Mouse (Mus musculus) midbrain, embryonic 14.5 days (tissue): ENCODE data around the gene Ppara. TPM values are rescaled to one million over a fixed set of nuclear protein-coding genes. Genes with fewer than 3 reads are reported as not detected.

Experiments used
- ATAC-seq: fragments of 200-750 bp; cut with Nextera tagmentation; 2 replicates; pipeline ENCODE4 v1.8.0; 2017; ENCODE audit warnings: moderate number of reproducible peaks, moderate library complexity; ENCODE audit not compliant: low FRiP score, low TSS enrichment
- DNase-seq: peaks from one replicate; pipeline ENCODE4 v3.0.0-alpha.2; 2015
- H3K27ac ChIP-seq: fragments of 300-500 bp; sonication (generic); replicated peaks from 2 replicates; pipeline ENCODE4 v1.5.1; 2014; ENCODE audit warnings: mild to moderate bottlenecking, low read depth, low read length, moderate library complexity
- H3K27me3 ChIP-seq: fragments of 300-500 bp; sonication (generic); 2 replicates; pipeline ENCODE4 v1.6.1; 2014; ENCODE audit warnings: low read length, control low read depth, mixed read lengths; ENCODE audit not compliant: control insufficient read depth, insufficient read depth
- H3K36me3 ChIP-seq: fragments of 300-500 bp; sonication (generic); 2 replicates; pipeline ENCODE4 v1.6.1; 2014; ENCODE audit warnings: low read length, control low read depth; ENCODE audit not compliant: control insufficient read depth, insufficient read depth
- H3K4me1 ChIP-seq: fragments of 300-500 bp; sonication (generic); 2 replicates; pipeline ENCODE4 v1.6.1; 2014; ENCODE audit warnings: mild to moderate bottlenecking, antibody characterized with exemption, low read length, control low read depth; ENCODE audit not compliant: control insufficient read depth, insufficient read depth
- H3K4me2 ChIP-seq: fragments of 300-500 bp; sonication (generic); 2 replicates; pipeline ENCODE4 v1.6.1; 2014; ENCODE audit warnings: mild to moderate bottlenecking, low read length, moderate library complexity
- H3K4me3 ChIP-seq: fragments of 300-500 bp; sonication (generic); replicated peaks from 2 replicates; pipeline ENCODE4 v1.5.1; 2014; ENCODE audit warnings: low read depth, low read length
- H3K9ac ChIP-seq: fragments of 300-500 bp; sonication (generic); replicated peaks from 2 replicates; pipeline ENCODE4 v1.6.1; 2014; ENCODE audit warnings: mild to moderate bottlenecking, low read length, moderate library complexity
- H3K9me3 ChIP-seq: fragments of 300-500 bp; sonication (generic); 2 replicates; pipeline ENCODE4 v1.6.1; 2016; ENCODE audit warnings: low read length, control low read depth, mixed read lengths; ENCODE audit not compliant: control insufficient read depth
- WGBS: fragments of 180-500 bp; shearing (Covaris S2); extraction: QIAGEN DNeasy Blood & Tissue Kit; methylation state at CpG from one replicate; pipeline ENCODE4 v1.1.7; 2014; 5-methylcytosine and 5-hydroxymethylcytosine counted together
- polyA plus RNA-seq: library from polyadenylated mRNA; unstranded; fragments of >200 nt; fragmentation: Nextera tagmentation; extraction: Ambion mirVana; gene quantifications from 2 replicates; pipeline ENCODE4 v1.2.1, GENCODE M21; 2014

The Ppara gene
- polyA plus RNA-seq, 1 experiment from 2014 or later, result 0.89 TPM

GRCm38 (mm10) chr15:85832599-85832998 is 97.8 kb downstream of the Ppara start:
- ATAC-seq, result no peak
- 55% methylated on average over 8 of the region's 8 CpGs for WGBS
- Histone ChIP-seq H3K9ac (peak overlapping the region; percentile 70), H3K27me3 (no peaks in the 10 kb centered on the region), H3K36me3 (no peaks in the 10 kb centered on the region), H3K27ac (no peak overlapping the region), H3K4me1 (peaks cover 6% of the 10 kb centered on the region; the same call in 1 of the 2 replicates), H3K9me3 (no peaks in the 10 kb centered on the region), H3K4me3 (peak overlapping the region; percentile 59), H3K4me2 (peak overlapping the region; percentile 83)
- DNase-seq, result no peak

- DNase-seq, result no peak
- H3K4me1 ChIP-seq, result peaks cover 6% of the 10 kb centered on the region; the same call in 1 of the 2 replicates
- WGBS, result 62% methylated on average over 3 of the region's 3 CpGs
- H3K27me3 ChIP-seq, result no peaks in the 10 kb centered on the region
- H3K36me3 ChIP-seq, result no peaks in the 10 kb centered on the region
- no peak overlapping the region for H3K9ac ChIP-seq
- no peak overlapping the region for H3K4me2 ChIP-seq
- H3K4me3 ChIP-seq, result no peak overlapping the region
- H3K27ac ChIP-seq, result no peak overlapping the region
- ATAC-seq, result no peak
- no peaks in the 10 kb centered on the region for H3K9me3 ChIP-seq
These were observed 100.6 kb downstream of the Ppara start for GRCm38 (mm10) chr15:85835335-85835734.

- 90% methylated on average over 5 of the region's 5 CpGs for WGBS
- no peaks in the 10 kb centered on the region for H3K9me3 ChIP-seq
- ATAC-seq, result no peak
These were observed 102.1 kb downstream of the Ppara start for GRCm38 (mm10) chr15:85836887-85837286.

GRCm38 (mm10) chr15:85840983-85841382 is 106.2 kb downstream of the Ppara start:
- Histone ChIP-seq H3K9ac (no peak overlapping the region), H3K4me3 (no peak overlapping the region), H3K9me3 (no peaks in the 10 kb centered on the region), H3K36me3 (no peaks in the 10 kb centered on the region), H3K27ac (no peak overlapping the region), H3K27me3 (no peaks in the 10 kb centered on the region), H3K4me1 (no peaks in the 10 kb centered on the region), H3K4me2 (no peak overlapping the region)
- peak; percentile 12 for DNase-seq
- WGBS, result 24% methylated on average over 6 of the region's 6 CpGs
- ATAC-seq, result no peak

More at GRCm38 (mm10) chr15:85836887-85837286, 102.1 kb downstream of the Ppara start:
- Histone ChIP-seq H3K27me3 (no peaks in the 10 kb centered on the region), H3K4me2 (no peak overlapping the region), H3K4me3 (no peak overlapping the region), H3K36me3 (no peaks in the 10 kb centered on the region), H3K27ac (no peak overlapping the region), H3K4me1 (0 out of 2 replicates have a peak, but pooled peaks cover 3% of the 10 kb centered on the region), H3K9ac (no peak overlapping the region)
- DNase-seq, result no peak

GRCm38 (mm10) chr15:85841796-85842360 is 107.1 kb downstream of the Ppara start:
- H3K9ac ChIP-seq, result no peak overlapping the region

GRCm38 (mm10) chr15:85845071-85845470 is 110.3 kb downstream of the Ppara start:
- Histone ChIP-seq H3K36me3 (no peaks in the 10 kb centered on the region), H3K4me2 (no peak overlapping the region), H3K9me3 (no peaks in the 10 kb centered on the region), H3K27ac (no peak overlapping the region), H3K4me3 (no peak overlapping the region), H3K9ac (no peak overlapping the region), H3K4me1 (no peaks in the 10 kb centered on the region), H3K27me3 (no peaks in the 10 kb centered on the region)
- DNase-seq (no peak), ATAC-seq (no peak)

More at GRCm38 (mm10) chr15:85841796-85842360, 107.1 kb downstream of the Ppara start:
- no peak for ATAC-seq
- no peaks in the 10 kb centered on the region for H3K27me3 ChIP-seq
- H3K4me1 ChIP-seq, result no peaks in the 10 kb centered on the region
- 79% methylated on average over 5 of the region's 5 CpGs for WGBS
- no peak overlapping the region for H3K4me2 ChIP-seq
- no peak overlapping the region for H3K27ac ChIP-seq
- no peaks in the 10 kb centered on the region for H3K9me3 ChIP-seq
- H3K4me3 ChIP-seq, result no peak overlapping the region
- H3K36me3 ChIP-seq, result no peaks in the 10 kb centered on the region
- DNase-seq, result no peak

GRCm38 (mm10) chr15:85851656-85852392 is 117.0 kb downstream of the Ppara start:
- ATAC-seq, result no peak

More at GRCm38 (mm10) chr15:85851656-85852392, 117.0 kb downstream of the Ppara start:
- no peaks in the 10 kb centered on the region for H3K9me3 ChIP-seq
- H3K4me1 ChIP-seq, result no peaks in the 10 kb centered on the region
- WGBS, result 84% methylated on average over 12 of the region's 12 CpGs
- H3K4me3 ChIP-seq, result no peak overlapping the region
- no peaks in the 10 kb centered on the region for H3K27me3 ChIP-seq
- H3K27ac ChIP-seq, result no peak overlapping the region
- no peak for DNase-seq
- no peaks in the 10 kb centered on the region for H3K36me3 ChIP-seq
- no peak overlapping the region for H3K4me2 ChIP-seq
- no peak overlapping the region for H3K9ac ChIP-seq
